Mouse (Mus musculus): ENCODE data around the gene Gckr. TPM values are rescaled to one million over a fixed set of nuclear protein-coding genes. Genes with fewer than 3 reads are reported as not detected.

Gene Gckr
- polyA plus RNA-seq, 1 experiment = 3.7 TPM

DNA sequence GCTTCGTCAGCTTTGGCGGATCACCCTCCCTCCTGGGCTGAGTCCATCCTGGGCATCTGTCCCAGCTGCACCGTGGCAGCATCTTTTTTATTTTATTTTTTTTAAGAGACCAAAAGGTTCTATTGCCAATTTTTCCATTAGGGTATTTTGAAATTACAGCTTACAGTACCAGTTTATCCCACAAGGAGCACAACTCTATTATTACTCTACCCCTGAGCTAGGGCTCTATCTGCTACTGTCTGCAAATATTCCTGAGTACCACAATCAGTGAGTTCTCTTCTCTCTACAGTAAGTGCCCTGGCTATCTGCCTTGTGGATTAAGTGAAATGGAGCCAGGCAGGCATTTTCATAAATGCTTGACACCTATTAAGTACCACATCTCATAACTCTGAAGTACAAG is 8.6 kb upstream of the Gckr start:
- Histone ChIP-seq H3K4me1 (ENCODE audit: control insufficient read depth, insufficient read depth, low read length) (peaks cover 4% of the 10 kb centered on the region; the same call in 1 of the 2 replicates), H3K27ac (ENCODE audit: control insufficient read depth, insufficient read depth, low read depth, low read length, poor library complexity) (peak overlapping the region; percentile 17), H3K4me3 (replicated peaks; ENCODE audit: control insufficient read depth, low read depth, low read length) (no peak overlapping the region)
- TF ChIP-seq POLR2A (IDR thresholded peaks at IDR 0.05; ENCODE audit: borderline replicate concordance, control insufficient read depth, low read depth, low read length) = no peak
- no peak for TF ChIP-seq CTCF (IDR thresholded peaks at IDR 0.05; ENCODE audit: control insufficient read depth, insufficient read depth, low read length)
- WGBS = 46% methylated on average over 3 of the region's 3 CpGs

DNA sequence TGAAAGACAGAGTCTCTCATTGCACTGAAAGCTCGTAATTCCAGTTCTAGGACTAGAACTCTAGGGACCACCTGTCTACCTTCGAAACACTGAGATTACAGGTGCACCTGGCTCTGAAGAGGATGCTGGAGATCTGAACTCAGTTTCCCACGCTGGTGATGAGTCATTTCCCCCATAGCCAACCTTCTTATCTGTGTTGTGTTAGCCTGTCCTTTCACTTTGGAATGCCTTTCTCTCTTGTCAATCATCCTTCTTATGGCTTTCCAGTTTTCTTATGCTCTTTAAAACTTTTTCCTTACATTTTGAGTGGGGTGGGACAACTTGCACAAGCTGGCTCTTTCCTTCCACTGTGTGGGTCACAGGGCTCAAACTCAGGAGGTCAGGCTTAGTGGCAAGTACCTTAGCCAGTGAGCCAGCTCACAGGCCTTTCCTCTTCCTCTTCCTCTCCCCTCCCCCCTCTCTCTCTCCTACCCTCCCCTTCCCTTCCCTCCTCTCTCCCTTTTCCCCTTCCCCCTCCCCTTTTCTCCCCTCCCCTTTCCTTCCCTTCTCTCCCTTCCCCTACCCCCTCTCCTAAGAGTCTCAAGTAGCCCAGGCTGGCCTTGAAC is 7.5 kb upstream of the Gckr start:
- TF ChIP-seq CTCF (IDR thresholded peaks at IDR 0.05; ENCODE audit: control insufficient read depth, insufficient read depth, low read length) (no peak), POLR2A (IDR thresholded peaks at IDR 0.05; ENCODE audit: borderline replicate concordance, control insufficient read depth, low read depth, low read length) (no peak)
- Histone ChIP-seq H3K4me1 (ENCODE audit: control insufficient read depth, insufficient read depth, low read length) (peaks cover 4% of the 10 kb centered on the region; the same call in 1 of the 2 replicates), H3K4me3 (replicated peaks; ENCODE audit: control insufficient read depth, low read depth, low read length) (no peak overlapping the region), H3K27ac (ENCODE audit: control insufficient read depth, insufficient read depth, low read depth, low read length, poor library complexity) (peak overlapping the region; percentile 9; the same call in 1 of the 2 replicates)
- 56% methylated on average over 3 of the region's 3 CpGs for WGBS

DNA sequence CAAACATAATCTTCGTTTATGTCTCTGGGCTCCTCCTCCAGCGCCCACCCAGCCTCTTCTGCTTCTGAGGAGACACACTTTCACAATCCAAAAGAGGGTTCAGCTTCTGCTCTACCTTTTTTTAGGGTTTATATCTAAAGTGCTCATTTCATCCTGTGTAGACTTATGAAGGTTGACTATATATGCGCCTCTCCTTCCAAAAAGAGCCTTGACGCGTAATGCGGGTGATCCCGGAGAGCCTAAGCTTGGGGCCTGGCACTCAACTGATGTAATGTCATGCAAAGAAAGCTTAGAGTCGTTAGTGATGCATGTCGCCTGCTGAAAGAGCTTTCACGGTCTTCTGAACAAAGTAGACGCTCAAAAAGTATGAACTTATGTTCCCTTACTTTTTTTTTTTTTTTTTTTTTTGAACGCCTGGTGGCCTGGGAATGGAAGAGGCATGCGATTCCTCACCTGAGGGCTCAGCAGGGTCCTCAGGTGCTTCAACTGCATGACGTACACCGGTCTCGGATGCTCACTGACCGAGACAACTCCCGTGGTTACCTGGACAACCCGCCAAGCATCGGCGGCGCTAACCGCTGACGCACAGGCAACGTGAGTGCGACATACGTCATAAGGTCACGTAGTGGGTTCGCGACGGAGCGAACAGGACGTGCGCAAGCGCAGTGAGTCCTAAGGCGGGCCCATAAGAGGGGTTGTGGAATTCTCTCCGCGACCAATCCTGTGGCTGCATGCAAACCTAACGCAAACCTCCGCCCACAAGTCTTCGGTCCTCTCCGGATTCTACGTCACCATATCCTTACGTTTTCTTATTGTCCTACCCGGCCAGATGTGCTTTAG is 6.5 kb upstream of the Gckr start, which contains the start of gene Ift172:
Gene Ift172, minus strand, starts transcription at position 596 of the 840 bp plus-strand sequence.
- Histone ChIP-seq H3K4me1 (ENCODE audit: control insufficient read depth, insufficient read depth, low read length) (peaks cover 4% of the 10 kb centered on the region; the same call in 1 of the 2 replicates), H3K4me3 (replicated peaks; ENCODE audit: control insufficient read depth, low read depth, low read length) (peak within 1 kb of the TSS; percentile 69), H3K27ac (ENCODE audit: control insufficient read depth, insufficient read depth, low read depth, low read length, poor library complexity) (peak within 1 kb of the TSS; percentile 69)
- no peak for TF ChIP-seq CTCF (IDR thresholded peaks at IDR 0.05; ENCODE audit: control insufficient read depth, insufficient read depth, low read length)
- TF ChIP-seq POLR2A (IDR thresholded peaks at IDR 0.05; ENCODE audit: borderline replicate concordance, control insufficient read depth, low read depth, low read length) = peak; percentile 72; the same call in 1 of the 2 replicates
- 3% methylated on average over 45 of the region's 45 CpGs for WGBS

DNA sequence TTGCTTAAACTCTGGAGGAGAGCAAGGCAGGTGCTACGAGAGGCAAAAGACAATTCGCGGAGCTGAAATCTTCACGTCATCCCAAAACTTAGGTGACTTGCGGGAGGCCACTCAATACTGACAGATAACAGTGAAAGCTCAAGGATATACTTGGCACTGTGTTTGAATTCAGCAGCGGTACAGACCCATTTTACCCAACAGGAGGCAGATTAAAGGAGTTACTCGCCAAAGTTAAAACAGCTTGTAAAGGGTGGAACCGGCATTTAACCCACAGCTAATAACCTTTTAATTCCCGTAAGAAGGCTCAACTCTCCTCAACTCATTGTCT is 5.9 kb upstream of the Gckr start:
- Histone ChIP-seq H3K27ac (ENCODE audit: control insufficient read depth, insufficient read depth, low read depth, low read length, poor library complexity) (peak overlapping the region; percentile 69), H3K4me3 (replicated peaks; ENCODE audit: control insufficient read depth, low read depth, low read length) (peak overlapping the region; percentile 69), H3K4me1 (ENCODE audit: control insufficient read depth, insufficient read depth, low read length) (peaks cover 4% of the 10 kb centered on the region; the same call in 1 of the 2 replicates)
- no peak for TF ChIP-seq POLR2A (IDR thresholded peaks at IDR 0.05; ENCODE audit: borderline replicate concordance, control insufficient read depth, low read depth, low read length)
- TF ChIP-seq CTCF (IDR thresholded peaks at IDR 0.05; ENCODE audit: control insufficient read depth, insufficient read depth, low read length) = no peak
- 6% methylated on average over 9 of the region's 9 CpGs for WGBS

DNA sequence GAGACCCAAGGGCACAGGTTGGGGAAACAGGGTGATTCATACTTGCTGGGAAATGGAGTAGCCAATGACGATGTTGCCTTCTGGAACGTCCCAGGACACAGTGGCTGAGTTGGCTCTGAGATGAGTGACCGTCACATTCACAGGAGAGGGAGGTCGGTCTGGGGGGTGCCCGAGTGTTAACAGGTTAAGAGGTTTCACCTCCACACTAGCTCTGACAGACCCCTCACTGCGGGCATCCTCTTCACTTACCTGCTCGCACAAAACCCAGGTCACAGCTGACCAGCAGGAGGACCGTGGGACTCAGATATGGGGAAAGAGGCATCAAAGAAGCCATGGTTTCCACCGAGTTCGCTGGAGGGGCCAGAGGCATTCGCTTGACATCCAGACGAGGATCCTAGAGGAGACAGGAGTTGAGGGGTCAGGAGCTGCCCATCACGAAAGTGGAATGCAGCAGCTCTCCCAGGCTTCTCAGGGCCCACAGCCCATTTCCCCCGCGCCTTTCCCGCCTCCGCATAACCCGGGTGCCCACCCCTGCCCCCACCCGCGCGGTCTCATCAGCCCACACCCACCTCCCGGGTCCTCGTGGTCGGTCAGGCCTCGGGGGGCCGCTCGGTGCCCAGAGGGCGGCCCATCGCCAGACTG is 2.2 kb upstream of the Gckr start:
- TF ChIP-seq POLR2A (IDR thresholded peaks at IDR 0.05; ENCODE audit: borderline replicate concordance, control insufficient read depth, low read depth, low read length) (no peak), CTCF (IDR thresholded peaks at IDR 0.05; ENCODE audit: control insufficient read depth, insufficient read depth, low read length) (no peak)
- 23% methylated on average over 29 of the region's 29 CpGs for WGBS
- no peak overlapping the region for H3K27ac ChIP-seq (ENCODE audit: control insufficient read depth, insufficient read depth, low read depth, low read length, poor library complexity)
- H3K4me1 ChIP-seq (ENCODE audit: control insufficient read depth, insufficient read depth, low read length) = no peaks in the 10 kb centered on the region; the same call in 1 of the 2 replicates
- H3K4me3 ChIP-seq (replicated peaks; ENCODE audit: control insufficient read depth, low read depth, low read length) = no peak overlapping the region

DNA sequence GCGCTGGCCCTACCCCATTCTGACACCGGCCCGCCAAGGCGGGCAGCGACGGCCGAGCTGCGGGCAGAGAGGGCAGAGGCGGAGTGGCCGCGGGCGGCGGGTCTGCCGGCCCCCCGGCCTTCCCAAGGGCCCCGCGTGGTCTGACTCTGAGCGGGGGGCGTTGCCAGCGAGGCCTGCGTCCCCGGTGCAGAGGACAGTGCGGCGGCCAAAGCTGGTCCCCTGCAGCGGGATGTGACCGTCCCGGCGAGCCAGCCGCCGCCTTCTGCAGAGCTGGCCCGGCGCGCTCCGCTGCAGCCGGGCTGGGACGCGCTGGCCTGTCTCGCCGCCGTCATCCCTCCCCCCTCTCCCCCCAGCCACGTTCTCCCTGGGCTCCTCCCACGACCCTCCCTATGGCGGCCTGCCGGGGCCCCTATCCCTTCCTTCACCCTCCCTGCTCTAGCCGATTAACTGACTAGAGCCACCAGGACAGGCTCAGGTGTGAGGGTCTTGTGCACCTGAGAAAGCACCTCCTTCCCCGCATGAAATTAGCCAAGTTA is 1.6 kb upstream of the Gckr start, which contains the start of gene Fndc4:
Gene Fndc4, minus strand, starts transcription at position 475 of the 536 bp plus-strand sequence.
- WGBS = 0% methylated on average over 45 of the region's 46 CpGs
- no peak for TF ChIP-seq CTCF (IDR thresholded peaks at IDR 0.05; ENCODE audit: control insufficient read depth, insufficient read depth, low read length)
- TF ChIP-seq POLR2A (IDR thresholded peaks at IDR 0.05; ENCODE audit: borderline replicate concordance, control insufficient read depth, low read depth, low read length) = no peak
- Histone ChIP-seq H3K27ac (ENCODE audit: control insufficient read depth, insufficient read depth, low read depth, low read length, poor library complexity) (no peak within 1 kb of the TSS), H3K4me1 (ENCODE audit: control insufficient read depth, insufficient read depth, low read length) (no peaks in the 10 kb centered on the region), H3K4me3 (replicated peaks; ENCODE audit: control insufficient read depth, low read depth, low read length) (no peak within 1 kb of the TSS)

GRCm38 (mm10) chr5:31297981-31298380 is 738 bp downstream of the Gckr start:
- no peak overlapping the region for H3K4me3 ChIP-seq (replicated peaks; ENCODE audit: control insufficient read depth, low read depth, low read length)
- TF ChIP-seq CTCF (IDR thresholded peaks at IDR 0.05; ENCODE audit: control insufficient read depth, insufficient read depth, low read length) (no peak), POLR2A (IDR thresholded peaks at IDR 0.05; ENCODE audit: borderline replicate concordance, control insufficient read depth, low read depth, low read length) (no peak)
- WGBS = 62% methylated on average over 3 of the region's 3 CpGs

GRCm38 (mm10) chr5:31298486-31298885 is 1.2 kb downstream of the Gckr start:
- Histone ChIP-seq H3K27ac (ENCODE audit: control insufficient read depth, insufficient read depth, low read depth, low read length, poor library complexity) (no peak overlapping the region), H3K4me1 (ENCODE audit: control insufficient read depth, insufficient read depth, low read length) (no peaks in the 10 kb centered on the region), H3K4me3 (replicated peaks; ENCODE audit: control insufficient read depth, low read depth, low read length) (no peak overlapping the region)
- 9% methylated on average over 2 of the region's 2 CpGs for WGBS
- TF ChIP-seq POLR2A (IDR thresholded peaks at IDR 0.05; ENCODE audit: borderline replicate concordance, control insufficient read depth, low read depth, low read length) (no peak), CTCF (IDR thresholded peaks at IDR 0.05; ENCODE audit: control insufficient read depth, insufficient read depth, low read length) (no peak)

More at GRCm38 (mm10) chr5:31297981-31298380, 738 bp downstream of the Gckr start:
- Histone ChIP-seq H3K4me1 (ENCODE audit: control insufficient read depth, insufficient read depth, low read length) (no peaks in the 10 kb centered on the region), H3K27ac (ENCODE audit: control insufficient read depth, insufficient read depth, low read depth, low read length, poor library complexity) (no peak overlapping the region)

Data from bone marrow, adult 2 months (tissue).